Mouse (Mus musculus) left cerebral cortex, postnatal 25 days (tissue): ENCODE measurements at regions not wholly inside any gene's neighbourhood (a gene's known extent, or its start where the extent isn't known, plus 50 kb on each side); places are given as distances from the start of the nearest gene placed in this dataset.
"Not testable (repeated sequence)": the region's sequence is repeated elsewhere in the genome, so short reads cannot be mapped to it uniquely, and the experiment has no call there.

Experiments used
- DNase-seq, 2 experiments: peaks; one replicate each; pipeline ENCODE4 v3.0.0; 2022; ENCODE audit warnings: low spot score in 2 of 2, mixed read lengths in 1 of 2
- intact Hi-C: fragments of 180-260 bp; cut with DNase I; formaldehyde crosslinking; loops from one replicate; pipeline ENCODE4 v1.15.1; 2025

DNA sequence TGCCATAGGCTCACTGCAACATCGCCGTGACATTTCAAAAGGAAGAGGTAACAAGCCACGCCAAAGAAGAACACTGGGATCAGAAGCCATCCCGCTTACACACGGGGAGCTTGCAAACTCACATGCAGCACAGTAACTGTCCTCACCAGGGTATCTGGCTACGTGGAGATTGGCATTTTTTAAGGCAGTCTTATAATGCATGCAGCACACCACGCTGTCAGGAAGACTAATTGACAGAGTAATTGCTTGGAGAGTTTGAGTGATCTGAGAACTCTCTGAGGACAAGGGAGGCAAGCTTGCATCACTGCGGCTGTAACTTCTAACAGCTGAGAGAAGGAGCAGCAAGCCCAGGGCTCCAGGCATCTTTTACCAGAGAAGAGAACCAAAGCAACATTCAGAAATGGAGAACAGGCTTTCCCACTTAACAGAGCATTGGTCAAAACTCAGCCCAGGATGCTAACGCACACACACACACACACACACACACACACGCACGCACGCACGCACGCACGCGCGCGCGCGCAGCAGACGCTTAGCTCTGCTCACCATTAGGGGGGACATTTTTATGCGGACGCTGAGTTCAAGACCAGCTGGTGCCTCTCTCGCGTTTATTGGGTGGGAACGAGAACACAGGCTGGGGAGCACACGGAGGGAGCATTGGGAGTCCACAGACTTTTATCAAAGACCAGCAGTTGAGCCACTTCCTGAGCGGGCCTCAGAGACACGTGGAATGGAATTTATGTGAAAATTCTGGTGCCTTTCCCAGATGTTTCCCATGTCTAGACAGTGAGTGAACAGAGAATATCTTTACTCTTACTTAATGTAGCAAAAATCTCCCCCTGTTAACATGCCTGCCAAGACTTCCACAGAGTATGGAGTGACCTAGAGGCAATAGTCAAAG lies 66.6 kb downstream of the 1700129C05Rik start:
- intact Hi-C loops = no loop called here
- no peak for DNase-seq

DNA sequence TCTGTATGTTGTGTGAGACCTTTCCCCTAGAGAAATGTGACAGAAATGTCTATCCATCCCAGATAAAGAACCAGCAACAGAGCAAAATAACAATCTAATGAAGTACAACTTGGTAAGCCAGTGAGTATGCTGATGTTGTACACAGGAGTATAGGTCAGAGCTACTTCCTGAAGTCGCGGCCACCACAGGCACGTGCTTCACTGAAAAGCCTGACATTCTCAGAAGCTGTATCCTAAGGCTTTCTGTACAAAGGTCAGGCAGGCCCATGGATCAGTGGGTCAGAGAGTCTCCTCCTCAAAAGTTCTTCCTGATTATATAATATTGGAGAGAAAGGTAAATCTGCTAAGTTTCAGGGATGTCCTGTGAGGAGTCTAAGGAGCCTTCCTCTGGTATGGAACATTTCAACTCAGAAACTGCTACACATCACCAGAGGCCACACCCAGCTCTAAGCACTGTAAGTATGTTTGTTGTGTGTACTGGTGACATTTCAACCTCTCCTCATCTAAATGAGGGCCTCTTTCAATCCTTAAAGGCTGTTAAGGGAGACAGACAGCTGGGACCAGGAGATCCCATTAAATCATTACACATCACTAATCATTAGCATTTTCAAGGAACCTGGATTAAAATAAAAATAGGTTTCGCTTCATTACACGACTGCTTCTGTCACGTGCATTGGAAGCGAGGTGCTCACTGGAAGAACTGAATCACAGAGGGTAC lies 70.2 kb downstream of the 1700129C05Rik start:
- intact Hi-C loops = no loop called here
- DNase-seq = no peak

DNA sequence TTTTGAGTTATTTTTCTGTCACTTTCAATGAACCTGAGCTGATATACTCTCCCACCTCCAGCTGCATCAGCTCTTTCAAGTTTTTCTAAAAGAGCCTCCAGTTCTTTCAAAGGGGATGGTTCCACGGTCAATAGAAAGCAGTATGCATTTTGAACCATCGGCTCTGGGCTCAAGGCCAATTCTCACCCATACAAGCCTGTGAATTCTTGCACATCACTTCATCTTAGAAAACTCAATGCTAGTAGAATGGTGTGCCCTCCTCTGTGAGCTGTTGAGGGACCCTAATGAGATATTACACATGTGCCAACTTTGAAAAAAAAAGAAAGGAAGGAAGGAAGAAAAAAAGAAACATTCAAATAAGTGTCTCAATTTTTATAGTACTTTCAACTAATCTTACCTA lies 72.6 kb downstream of the 1700129C05Rik start:
- intact Hi-C loops = no loop called here
- DNase-seq = no peak

DNA sequence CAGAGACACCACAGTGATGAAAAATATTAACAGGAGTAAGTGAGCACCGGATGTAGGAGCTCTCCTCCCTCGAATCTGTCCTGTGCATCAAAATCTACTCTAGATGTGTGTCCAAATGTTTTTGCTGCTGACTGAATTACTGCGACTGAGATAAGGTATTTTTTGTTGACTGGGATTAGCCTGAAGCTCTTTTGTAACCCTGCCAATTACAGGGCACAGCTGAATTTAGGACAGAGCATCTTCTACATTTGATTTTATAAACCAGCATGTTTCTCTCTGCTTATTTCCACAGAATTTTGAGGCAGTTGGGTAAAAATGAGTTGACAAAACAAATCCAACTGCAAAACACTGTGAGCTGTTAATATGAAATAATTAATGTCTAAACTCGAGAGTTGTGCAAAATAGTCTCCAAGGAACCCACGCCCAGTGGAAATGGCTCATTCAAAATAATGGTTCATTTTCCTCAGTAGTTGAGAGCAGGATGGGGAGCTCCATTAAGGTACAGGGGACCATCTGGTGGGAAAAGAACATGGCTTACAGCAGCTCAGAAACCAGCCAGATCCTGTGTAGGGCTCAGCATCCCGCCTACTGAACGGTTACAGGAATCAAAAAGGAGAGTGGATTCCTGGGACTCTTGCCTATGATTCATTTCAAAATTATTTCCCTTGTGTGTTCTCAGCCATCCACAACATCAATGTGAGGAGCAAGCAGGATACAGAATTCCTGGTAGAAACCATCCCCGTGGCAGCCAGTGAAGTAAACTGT lies 76.1 kb downstream of the 1700129C05Rik start:
- peak; percentile 24 to 42 for DNase-seq

DNA sequence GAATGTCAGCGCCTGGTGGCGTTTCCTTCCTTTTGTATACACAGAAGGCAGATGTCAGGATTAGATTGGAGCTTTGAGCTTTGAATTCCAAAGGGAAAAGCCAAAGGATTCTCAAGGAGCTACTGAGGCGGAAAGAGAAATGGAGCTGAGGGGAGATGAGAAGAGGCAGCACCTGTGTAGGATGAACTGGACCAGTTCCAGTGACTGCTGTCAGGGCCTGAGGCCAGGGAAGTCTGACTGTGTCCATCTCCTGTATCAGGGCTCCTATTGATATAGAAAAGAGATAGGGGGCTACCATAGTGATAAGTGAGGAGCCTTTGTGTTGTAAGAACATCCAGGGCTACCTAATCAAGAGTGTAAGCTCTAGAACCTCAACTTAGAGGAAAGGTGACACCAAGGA lies 79.5 kb downstream of the 1700129C05Rik start:
- intact Hi-C loops = no loop called here

More for the DNA sequence above, 76.1 kb downstream of the 1700129C05Rik start:
- intact Hi-C loops = no loop called here

DNA sequence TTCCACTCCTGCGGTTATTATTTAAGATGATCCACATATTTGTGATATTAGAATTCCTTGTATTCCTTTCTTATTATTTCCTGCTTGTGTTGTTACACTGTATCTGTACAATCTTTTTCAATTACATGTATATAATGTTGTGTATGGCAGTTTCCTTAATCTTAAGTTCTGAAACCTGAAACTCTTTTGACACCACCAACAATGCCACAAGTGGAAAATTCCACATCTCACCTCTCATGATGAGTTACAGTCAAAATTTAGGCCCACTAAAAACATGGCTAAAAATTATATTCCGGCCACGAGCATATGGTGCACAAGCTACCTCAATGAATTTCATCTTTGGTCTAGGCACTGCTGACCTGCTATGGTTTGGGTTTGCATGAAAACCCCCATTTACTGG lies 85.9 kb downstream of the 1700129C05Rik start:
- DNase-seq = no peak
- intact Hi-C loops = no loop called here

More for the DNA sequence above, 79.5 kb downstream of the 1700129C05Rik start:
- DNase-seq = no peak

DNA sequence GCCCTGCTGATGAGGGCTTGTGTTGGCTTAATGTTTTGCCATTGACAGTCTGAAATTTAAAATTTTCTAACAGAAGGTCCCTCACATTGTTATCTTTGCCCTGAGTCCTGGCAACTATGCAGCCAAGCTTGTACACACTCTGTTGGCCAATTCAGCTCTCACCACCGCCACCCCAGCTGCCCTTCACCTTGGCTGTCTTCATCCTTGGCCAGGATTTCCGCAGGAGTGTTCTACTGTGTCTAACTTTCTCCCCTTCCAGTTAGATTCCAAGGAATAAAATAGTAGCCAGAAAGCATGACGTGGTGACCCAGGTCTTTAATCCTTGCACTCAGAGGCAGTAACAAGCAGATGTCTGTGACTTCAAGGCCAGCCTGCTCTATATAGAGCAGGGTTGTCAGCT lies 87.4 kb downstream of the 1700129C05Rik start:
- DNase-seq = no peak

DNA sequence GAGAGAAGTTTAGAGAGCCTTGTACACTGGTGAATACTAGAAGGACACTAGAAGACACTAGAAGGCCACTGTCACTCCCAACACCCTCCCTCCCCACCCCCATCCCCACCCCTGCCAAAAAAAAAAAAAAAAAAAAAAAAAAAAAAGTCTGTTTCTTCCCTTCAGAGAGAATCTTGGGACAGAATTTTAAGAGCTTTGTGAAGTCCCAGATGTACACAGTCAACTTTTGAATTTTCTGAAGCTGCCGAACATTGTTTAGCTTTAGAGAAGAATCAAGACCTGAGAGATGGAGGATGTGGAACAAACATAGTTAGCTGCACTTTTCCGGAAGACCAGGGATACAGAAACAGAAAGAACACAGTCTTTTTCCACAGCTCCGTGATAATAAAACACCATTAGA lies 90.3 kb downstream of the 1700129C05Rik start:
- no peak for DNase-seq
- intact Hi-C loops = no loop called here

More for the DNA sequence above, 87.4 kb downstream of the 1700129C05Rik start:
- intact Hi-C loops = no loop called here

DNA sequence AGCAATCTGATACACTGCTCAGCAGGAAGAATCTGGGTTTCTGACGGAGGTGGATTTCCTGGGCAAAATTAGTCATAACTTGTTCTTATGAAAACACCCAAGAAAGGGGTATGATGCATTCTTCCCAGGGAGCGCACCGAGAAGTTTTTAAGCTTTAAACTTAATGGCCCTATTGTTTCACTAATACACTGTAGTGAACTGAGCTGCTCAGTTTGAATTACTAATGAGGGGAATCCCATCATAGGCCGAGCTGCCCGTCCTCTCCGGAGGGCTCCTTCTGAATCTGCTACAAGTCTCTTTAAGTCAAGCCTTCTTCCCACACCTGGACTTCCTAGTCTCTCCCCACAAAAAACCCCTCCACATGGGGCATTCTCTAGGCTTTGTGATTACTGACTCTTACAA lies 91.2 kb downstream of the 1700129C05Rik start:
- intact Hi-C loops = no loop called here
- DNase-seq = peak in 1 of 2 experiments; percentile 31

DNA sequence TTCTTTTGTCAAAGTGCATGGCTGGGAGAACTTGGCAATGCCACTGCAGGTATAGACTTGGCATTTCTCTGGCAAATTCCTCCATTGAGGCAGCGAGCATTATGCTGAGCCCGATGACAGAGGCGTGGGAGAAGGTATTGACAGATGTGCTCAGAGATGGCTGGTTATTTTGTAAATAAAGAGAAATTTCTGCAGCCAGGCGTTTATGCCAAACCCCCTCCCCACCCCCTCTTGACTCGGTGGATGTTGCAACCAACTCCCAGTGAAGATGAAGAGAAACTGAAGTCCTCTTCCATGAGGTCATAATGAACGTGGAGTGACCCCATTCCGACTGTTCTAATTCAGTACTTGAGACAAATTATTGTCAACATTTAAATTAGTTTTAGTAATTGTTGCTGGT lies 97.0 kb downstream of the 1700129C05Rik start:
- no peak for DNase-seq
- intact Hi-C loops = loop anchor here (10.0 kb wide), 1 partner anchor 841 kb away; no protein-coding TSS in a partner anchor

DNA sequence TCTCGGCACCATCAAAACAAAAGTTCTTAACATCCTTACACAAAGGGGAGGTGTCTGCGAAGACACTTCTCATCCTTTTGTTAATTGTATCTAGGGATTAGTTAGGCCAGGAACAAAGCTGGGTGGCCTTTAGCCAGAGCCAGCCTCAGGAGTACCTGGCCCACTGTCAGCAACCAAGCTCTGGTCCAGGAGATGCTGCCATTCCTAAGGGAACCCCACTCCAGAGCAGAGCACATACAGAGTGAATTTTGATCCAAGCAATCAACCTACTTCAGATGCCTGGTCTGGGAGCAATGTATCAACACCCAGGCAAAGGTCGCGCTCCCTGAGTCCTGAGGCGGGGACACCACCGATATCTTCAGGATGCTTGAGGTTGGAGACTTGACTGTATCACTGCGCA lies 97.5 kb downstream of the 1700129C05Rik start:
- no peak for DNase-seq
- intact Hi-C loops = loop anchor here (10.0 kb wide), 1 partner anchor 840 kb away; no protein-coding TSS in a partner anchor

DNA sequence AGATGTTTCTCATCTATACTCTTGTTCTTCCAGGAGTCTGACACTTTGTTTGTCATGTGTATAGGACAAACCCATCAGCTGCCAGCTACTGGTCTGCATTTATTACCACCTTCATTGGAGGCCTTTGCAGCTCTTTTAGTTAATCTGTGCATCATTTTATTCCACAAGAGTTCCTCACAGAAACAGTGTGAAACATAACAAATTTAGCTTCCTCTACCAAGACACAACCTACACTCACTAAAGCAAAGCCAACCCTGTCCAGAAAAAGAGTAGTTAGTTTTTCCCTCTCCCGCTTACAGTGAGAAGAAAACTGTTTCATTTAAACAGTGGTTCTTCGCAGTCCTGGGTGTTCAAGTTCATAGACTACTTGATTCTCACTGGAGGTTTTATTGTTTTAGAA lies 100.5 kb downstream of the 1700129C05Rik start:
- intact Hi-C loops = loop anchor here (10.0 kb wide), 1 partner anchor 837 kb away; no protein-coding TSS in a partner anchor
- DNase-seq = peak in 1 of 2 experiments; percentile 60

DNA sequence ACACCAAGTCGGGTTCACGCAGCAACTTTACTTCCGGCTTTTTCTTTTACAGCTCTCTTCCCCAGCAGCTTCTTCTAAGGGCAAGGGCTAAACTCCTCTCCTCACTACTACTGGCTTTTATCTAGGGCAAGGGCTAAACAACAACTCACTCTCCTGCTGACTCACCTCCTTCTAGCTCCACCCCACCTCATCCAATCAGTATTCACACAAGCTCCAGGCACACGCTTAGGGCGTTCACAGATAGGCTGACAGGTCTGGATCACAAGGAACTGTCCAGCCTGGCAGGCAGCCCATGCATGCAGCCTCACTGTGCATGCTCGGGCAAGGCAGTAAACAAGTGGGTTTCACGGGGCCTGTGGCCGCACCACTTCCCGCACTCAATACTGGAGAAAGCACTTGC lies 116.9 kb downstream of the 1700129C05Rik start:
- intact Hi-C loops, DNase-seq: not testable (repeated sequence)

DNA sequence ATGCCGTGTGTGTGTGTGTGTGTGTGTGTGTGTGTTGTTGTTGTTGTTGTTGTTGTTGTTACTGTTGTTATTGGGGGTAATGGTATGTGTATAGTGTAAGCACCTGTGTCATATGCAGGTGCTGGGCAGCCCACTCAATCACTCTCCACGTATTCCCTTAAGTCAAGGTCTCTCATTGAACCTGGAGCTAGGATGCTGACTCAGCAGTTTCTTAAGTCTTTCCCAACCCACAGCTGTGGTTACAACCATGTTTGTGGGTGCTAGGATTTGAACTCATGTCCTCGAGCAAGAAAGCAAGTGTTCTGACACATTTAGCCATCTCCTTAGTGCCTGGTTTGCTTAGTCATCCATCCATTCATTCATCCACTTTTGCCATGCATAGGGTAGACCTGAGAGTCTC lies 133.2 kb downstream of the 1700129C05Rik start:
- intact Hi-C loops = no loop called here

DNA sequence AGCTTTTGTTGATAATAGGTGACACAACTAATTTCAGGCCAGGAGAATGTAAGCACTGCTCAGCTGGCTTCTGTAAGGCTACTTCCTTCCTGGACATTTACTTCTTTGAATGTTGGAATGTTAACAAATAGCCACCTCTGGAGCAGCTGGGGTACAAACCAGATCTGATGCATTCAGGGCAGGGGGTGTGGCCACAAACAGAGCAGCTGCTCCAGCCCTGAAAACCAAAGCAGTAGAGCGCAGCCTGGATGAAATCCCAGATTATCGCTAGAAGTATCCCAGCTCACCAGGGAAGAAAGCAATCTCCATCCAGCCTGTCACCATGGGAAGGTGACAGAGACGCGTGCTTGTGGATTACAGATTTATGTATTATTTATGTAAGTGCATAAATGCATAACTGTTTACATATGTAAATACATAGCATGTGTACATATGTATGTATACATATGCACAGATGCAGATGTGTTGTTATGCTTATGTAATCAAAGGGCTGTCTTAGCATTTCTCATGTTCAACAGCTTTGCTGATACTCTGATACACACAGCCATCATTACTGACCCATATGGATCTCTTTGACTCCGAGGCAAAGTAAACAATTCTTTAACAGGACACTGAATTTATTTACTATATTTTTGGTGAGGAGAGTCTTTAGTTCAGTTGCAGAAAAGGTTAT lies 143.5 kb downstream of the 1700129C05Rik start:
- intact Hi-C loops = no loop called here
- no peak for DNase-seq

More for the DNA sequence above, 133.2 kb downstream of the 1700129C05Rik start:
- no peak for DNase-seq

DNA sequence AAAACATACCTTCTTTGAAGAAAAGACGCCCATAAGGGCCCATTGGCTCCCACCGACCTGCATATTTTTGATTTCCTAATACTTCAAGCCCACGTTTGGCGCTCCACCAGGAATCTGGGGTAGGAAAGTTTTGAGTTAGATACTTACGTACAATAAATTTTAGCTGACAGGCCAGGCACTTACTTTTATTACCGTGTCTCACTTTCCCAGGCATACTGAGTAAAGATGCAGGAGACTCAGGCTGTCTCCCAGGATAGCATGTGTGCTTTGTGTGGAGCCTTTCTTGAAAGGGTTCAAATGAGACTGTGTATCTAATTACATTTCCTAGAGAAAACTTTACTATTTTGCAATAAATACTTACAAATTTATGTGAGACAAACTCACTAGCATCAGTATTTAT lies 147.7 kb downstream of the 1700129C05Rik start:
- intact Hi-C loops = no loop called here
- DNase-seq = no peak

DNA sequence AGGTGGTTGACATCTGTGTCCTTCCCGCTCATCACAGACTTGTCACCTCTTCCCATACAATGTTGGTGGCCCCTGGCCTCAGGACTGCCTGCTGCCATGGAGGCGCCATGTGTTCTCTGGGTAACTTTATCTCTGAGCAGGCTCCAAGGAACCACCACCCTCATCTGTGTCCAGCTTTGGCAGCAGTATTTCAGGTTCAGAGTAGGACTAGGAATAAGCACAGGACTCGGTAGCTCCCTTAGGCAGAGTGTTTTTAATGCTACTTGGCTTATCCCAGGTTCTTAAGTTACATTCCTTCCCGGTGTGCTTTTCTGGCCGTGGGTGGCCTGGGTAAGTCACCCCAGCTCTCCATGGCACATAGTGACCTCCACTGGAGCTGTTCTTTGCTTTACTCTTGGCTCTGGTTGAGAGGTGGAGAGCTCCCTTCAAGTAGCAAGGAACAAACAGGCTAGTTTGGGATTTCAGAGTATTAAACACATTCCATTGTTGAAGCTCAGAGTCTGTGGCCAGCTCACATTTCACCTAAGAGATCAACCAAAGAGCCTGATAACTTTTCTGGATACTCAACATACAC lies 153.0 kb downstream of the 1700129C05Rik start:
- no peak for DNase-seq
- intact Hi-C loops = no loop called here

DNA sequence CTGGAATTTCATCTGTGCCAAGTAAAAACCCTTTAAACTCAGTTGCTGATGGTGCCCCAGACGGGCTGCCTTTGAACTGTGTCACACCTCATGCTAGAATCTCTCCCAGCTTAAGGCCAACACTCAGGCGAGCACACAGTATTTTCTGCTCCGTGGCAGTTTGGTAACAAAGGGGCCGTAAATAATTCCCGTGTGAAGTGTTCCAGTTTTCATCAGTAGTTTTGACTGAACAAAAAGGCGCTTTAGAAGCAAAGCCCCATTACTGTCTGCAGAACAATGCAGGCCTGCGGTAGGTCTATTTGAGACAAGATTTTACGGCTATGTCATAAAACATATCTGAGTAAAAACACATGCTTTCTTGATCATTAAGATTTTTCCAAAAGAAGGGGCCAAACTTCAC lies 155.0 kb downstream of the 1700129C05Rik start:
- intact Hi-C loops = no loop called here
- DNase-seq = no peak

DNA sequence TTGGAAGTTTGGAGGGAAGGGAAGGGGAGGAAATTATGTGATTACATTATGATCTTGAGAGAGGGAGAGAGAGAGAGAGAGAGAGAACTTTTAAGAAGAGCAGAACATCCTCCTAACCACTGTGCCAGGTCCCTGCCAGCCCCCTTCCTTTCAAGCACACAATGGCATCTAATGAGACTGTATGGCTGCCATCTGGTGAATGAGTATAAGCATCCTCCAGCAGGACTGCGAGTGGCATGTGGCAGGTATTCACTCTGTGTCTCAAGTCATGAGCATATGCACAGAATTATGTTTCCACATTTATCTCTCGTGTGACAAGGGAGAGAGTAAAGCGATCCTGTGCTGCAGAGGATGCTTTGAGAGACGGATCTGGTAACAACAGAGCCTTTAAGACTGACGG lies 156.9 kb downstream of the 1700129C05Rik start:
- intact Hi-C loops = no loop called here
- DNase-seq = peak in 1 of 2 experiments; percentile 2
